Mouse (Mus musculus) skeletal muscle tissue, postnatal 0 days (tissue): ENCODE measurements around the gene Smad5. TPM values are rescaled to one million over a fixed set of nuclear protein-coding genes. Genes with fewer than 3 reads are reported as not detected.

Experiments used
- polyA plus RNA-seq: library from polyadenylated mRNA; unstranded; fragments of >200 nt; fragmentation: Nextera tagmentation; extraction: Ambion mirVana; gene quantifications from 2 replicates; pipeline ENCODE4 v1.2.1, GENCODE M21; 2015

The Smad5 gene
- 10.8 and 11.0 TPM in 2 replicates for polyA plus RNA-seq

GRCm38 (mm10) chr13:56702469-56703221 is at the start of gene Smad5:
TSS of gene Smad5 (plus strand) at chr13:56703010.

GRCm38 (mm10) chr13:56753192-56753951 is 50.6 kb downstream of the Smad5 start, which contains the start of gene Gm45623:
TSS of gene Gm45623 (minus strand) at chr13:56753827.

Other genes starting within 250 kb of the Smad5 start
- not detected in 2 replicates for gene Il9, start 220.8 kb upstream of the Smad5 start, polyA plus RNA-seq
- gene Fbxl21, start 180.5 kb upstream of the Smad5 start, polyA plus RNA-seq = 0.39 and 0.62 TPM in 2 replicates
- not detected in 2 replicates for gene Lect2, start 154.5 kb upstream of the Smad5 start, polyA plus RNA-seq
- 28.7 and 40.7 TPM in 2 replicates for gene Tgfbi, start 93.5 kb upstream of the Smad5 start, polyA plus RNA-seq
- 0.10 TPM in 1 of 2 replicates, not detected in the other for gene Gm45623, start 50.8 kb downstream of the Smad5 start, polyA plus RNA-seq
- gene Trpc7, start 193.0 kb downstream of the Smad5 start, polyA plus RNA-seq = not detected in 2 replicates